Mouse (Mus musculus): ENCODE measurements around the gene Tom1. TPM values are rescaled to one million over a fixed set of nuclear protein-coding genes. Genes with fewer than 3 reads are reported as not detected.

The Tom1 gene
- polyA plus RNA-seq, 1 experiment from 2014 or later = 40.0 TPM

DNA sequence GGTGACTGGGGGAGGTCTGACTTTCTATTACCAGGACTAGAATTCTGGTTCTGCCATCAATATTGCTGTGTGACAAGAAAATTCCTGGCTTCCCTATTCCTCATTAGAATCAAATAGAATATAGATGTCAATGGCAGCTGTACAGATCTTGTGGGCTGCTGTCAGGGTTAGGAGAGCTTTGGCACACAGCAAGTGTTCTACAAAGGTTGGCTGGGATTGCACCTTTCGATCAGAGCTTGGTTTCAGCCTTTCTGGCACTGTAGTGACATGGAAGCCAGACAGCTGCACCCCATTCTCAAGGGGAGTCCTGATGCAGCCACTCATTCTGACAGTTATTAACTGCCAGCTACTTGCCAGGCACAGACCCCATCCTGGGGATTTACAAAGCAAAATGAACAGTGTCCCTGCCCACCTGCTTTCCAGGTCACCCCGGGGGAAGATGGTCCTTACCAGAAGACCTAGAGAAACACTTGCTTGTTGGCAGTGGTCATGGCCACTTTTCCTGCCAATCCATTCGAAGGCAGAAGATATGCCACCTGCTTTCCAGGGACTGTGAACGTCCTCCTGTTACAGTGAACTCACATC lies 57.4 kb downstream of the Tom1 start:
- Histone ChIP-seq H3K27me3 (replicated peaks) (peaks cover 7% of the 10 kb centered on the region; the same call in 1 of the 2 replicates), H3K27ac (replicated peaks) (no peak overlapping the region), H3K4me3 (no peak overlapping the region), H3K4me1 (peaks cover 27% of the 10 kb centered on the region), H3K4me2 (peak overlapping the region; percentile 66), H3K9ac (no peak overlapping the region), H3K9me3 (no peaks in the 10 kb centered on the region), H3K36me3 (0 out of 2 replicates have a peak, but pooled peaks cover 4% of the 10 kb centered on the region)
- no peak for ATAC-seq (ENCODE audit: extremely low read depth, insufficient number of reproducible peaks, low FRiP score, low TSS enrichment)
- 77% methylated on average over 4 of the region's 4 CpGs for WGBS

DNA sequence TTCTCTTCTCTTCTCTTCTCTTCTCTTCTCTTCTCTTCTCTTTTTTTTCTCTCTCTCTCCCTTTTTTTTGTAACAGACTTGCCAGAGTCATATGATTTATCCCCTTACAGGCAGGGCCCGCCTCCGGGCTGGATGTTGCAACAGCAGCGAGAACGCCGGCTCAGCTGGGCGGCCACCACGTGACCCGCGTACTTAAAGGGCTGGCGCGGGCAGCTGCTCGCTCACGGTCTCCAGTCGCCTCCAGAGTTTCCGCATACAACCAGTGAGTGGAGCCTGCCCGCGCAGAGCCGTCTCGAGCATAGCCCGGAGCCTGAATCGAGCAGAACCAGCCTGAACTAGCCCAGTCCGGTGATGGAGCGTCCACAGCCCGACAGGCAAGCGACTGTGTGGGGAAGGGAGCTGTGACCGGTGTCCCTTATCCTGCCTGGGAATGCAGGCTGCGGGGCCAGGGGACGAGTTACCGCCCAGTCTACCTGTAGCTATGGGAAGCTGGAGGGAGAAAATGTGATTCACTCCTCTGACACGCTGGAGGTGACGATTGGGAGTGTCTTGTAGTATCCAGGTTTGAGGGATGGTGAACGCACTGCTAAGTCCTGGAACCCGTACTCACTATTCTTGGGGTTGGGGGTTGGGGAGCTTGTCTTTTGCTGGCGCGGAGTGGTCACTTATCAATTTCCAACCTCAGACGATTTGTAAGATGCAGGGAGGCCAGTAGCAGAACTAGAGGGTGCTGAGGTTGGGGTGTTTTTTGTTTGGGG lies 60.1 kb downstream of the Tom1 start, which contains the start of gene Hmox1:
Hmox1 (plus strand) TSS at position 223 of the 758 bp plus-strand sequence.
- H3K4me2 ChIP-seq = peak within 1 kb of the TSS; percentile 92
- peak within 1 kb of the TSS; percentile 58 for H3K27ac ChIP-seq (replicated peaks)
- peak; percentile 82 for ATAC-seq (ENCODE audit: extremely low read depth, insufficient number of reproducible peaks, low FRiP score, low TSS enrichment)
- peak within 1 kb of the TSS; percentile 81 for H3K4me3 ChIP-seq
- H3K9ac ChIP-seq = peak within 1 kb of the TSS; percentile 91
- peaks cover 7% of the 10 kb centered on the region; the same call in 1 of the 2 replicates for H3K27me3 ChIP-seq (replicated peaks)
- peaks cover 23% of the 10 kb centered on the region for H3K4me1 ChIP-seq
- WGBS = under 1% methylated on average over 36 of the region's 36 CpGs
- peaks cover 30% of the 10 kb centered on the region for H3K36me3 ChIP-seq
- no peaks in the 10 kb centered on the region for H3K9me3 ChIP-seq

DNA sequence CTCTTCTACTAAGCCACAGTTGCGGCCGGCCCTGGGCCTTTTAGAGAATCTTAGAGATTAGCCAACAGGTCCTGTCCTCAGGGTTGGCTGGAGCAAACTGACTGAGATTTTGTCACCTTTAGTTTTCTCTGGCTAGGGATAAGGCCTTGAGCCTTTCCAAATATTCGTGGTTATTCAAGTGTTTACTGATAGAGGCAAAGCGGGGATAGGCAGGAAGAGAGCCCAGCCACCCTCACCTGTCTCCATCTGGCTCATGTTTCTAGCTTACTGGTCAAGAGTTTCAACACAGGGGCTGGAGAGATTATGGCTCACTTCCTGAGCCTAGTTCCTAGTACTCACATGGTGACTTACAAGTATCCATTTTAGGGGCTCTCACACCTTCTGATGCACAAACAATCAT lies 69.5 kb downstream of the Tom1 start:
- ATAC-seq (ENCODE audit: extremely low read depth, insufficient number of reproducible peaks, low FRiP score, low TSS enrichment) = no peak
- Histone ChIP-seq H3K27ac (replicated peaks) (0 out of 2 replicates have a peak overlapping the region, but pooled peaks have one; percentile 2), H3K9ac (no peak overlapping the region), H3K4me1 (peaks cover 13% of the 10 kb centered on the region), H3K4me3 (no peak overlapping the region), H3K4me2 (no peak overlapping the region), H3K27me3 (replicated peaks) (no peaks in the 10 kb centered on the region), H3K9me3 (no peaks in the 10 kb centered on the region), H3K36me3 (peaks cover 27% of the 10 kb centered on the region)
- WGBS = 69% methylated on average over 4 of the region's 4 CpGs

DNA sequence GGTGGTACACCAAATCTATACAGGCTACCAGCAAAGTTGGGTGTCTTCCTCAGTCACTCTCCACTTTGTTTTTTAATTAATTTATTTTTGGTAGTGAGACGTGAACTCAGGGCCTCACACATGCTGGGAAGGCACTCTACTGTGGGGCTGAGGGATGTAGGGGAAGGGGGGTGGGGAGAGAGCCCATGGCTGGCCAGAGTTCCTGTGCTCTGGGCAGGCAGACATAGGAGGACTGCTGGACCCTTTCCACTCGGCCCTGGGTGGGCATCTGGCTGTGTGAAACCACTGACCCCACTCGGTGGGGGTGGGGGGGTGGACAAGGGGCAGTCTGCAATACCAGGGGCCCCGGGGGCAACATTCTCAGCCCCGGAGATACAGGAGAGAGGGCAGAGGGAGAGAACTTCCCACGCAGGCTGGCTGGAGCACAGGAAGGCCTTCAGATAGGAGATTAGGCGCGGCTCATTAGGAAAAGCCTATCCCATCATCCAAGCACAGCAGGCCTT lies 69.9 kb downstream of the Tom1 start:
- no peak overlapping the region for H3K4me2 ChIP-seq
- 0 out of 2 replicates have a peak overlapping the region, but pooled peaks have one; percentile 2 for H3K27ac ChIP-seq (replicated peaks)
- no peak overlapping the region for H3K4me3 ChIP-seq
- WGBS = 31% methylated on average over 8 of the region's 8 CpGs
- peaks cover 23% of the 10 kb centered on the region for H3K36me3 ChIP-seq
- no peak overlapping the region for H3K9ac ChIP-seq
- ATAC-seq (ENCODE audit: extremely low read depth, insufficient number of reproducible peaks, low FRiP score, low TSS enrichment) = no peak
- H3K4me1 ChIP-seq = peaks cover 13% of the 10 kb centered on the region
- H3K27me3 ChIP-seq (replicated peaks) = no peaks in the 10 kb centered on the region
- H3K9me3 ChIP-seq = no peaks in the 10 kb centered on the region

DNA sequence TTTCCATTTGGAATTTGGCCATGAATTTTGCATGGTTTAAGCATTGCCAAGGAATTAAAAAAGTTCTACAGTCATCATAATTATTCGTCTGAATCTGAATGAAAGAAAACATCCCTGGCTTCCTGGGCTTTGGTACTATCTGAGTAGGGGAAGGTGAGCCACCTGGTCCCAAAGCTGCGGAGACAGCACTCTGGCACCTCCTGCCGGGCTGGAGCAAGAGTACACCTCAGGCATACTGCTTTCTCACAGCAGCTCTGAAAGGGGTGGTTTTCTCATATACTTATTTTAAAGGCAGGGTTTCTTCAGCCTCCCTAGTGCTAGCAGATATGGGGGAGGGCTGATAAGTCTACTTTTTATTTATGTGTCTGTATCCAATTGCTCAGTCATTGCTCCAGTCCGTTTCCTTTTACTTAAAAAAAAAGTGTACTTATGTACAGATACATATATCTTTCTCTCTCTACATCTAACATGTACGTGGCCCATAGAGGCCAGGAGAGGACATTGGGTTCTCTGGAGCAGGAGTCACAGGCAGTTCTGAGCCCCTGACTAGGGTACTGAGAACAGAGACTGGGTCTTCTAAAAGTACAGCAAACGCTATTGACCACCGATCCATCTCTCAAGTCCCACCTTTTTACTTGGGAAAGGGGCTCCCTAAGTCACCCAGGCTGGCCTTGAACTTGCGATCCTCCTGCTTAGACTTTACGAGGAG lies 75.2 kb downstream of the Tom1 start:
- Histone ChIP-seq H3K4me3 (peak overlapping the region; percentile 73), H3K9me3 (no peaks in the 10 kb centered on the region), H3K4me1 (peaks cover 28% of the 10 kb centered on the region), H3K27me3 (replicated peaks) (no peaks in the 10 kb centered on the region), H3K36me3 (peaks cover 29% of the 10 kb centered on the region), H3K9ac (peak overlapping the region; percentile 95), H3K27ac (replicated peaks) (peak overlapping the region; percentile 87), H3K4me2 (peak overlapping the region; percentile 83)
- WGBS = under 1% methylated on average over 9 of the region's 9 CpGs
- ATAC-seq (ENCODE audit: extremely low read depth, insufficient number of reproducible peaks, low FRiP score, low TSS enrichment) = peak; percentile 61; the same call in 1 of the 2 replicates

DNA sequence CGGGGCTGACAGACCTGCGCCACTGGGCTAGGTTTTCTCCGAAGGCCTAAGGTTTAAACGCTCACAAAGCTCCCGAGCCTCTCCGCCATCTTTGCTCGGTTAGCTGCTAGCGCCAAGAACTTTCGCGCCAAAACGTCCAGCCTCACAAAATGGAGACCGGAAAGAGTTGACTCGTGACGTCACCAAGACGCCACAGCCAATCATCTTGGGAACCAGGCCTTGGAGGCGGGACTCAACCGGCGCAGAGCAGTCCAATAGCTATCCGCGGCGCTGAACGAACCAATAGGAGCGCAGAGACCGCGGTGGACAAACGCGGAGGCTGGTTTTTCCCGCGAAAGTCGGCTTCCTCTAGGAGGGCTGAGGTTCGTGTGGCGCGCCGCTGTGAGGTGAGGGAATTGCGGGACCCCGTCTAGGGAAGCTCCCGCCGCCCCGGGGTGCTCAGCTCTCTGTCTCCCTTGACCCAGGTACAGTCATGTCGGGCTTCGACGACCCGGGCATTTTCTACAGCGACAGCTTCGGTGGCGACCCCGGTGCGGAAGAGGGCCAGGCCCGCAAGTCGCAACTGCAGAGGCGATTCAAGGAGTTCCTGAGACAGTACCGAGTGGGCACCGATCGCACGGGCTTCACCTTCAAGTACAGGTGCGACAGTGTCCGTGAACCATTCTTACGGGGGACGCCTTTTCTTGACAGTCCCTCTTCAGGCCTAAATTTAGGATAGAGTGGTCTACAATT lies 75.9 kb downstream of the Tom1 start, which contains the start of gene Mcm5:
Mcm5 (plus strand) TSS at position 334 of the 732 bp plus-strand sequence.
- H3K9ac ChIP-seq = peak within 1 kb of the TSS; percentile 95
- peaks cover 22% of the 10 kb centered on the region for H3K4me1 ChIP-seq
- no peaks in the 10 kb centered on the region for H3K27me3 ChIP-seq (replicated peaks)
- H3K9me3 ChIP-seq = no peaks in the 10 kb centered on the region
- ATAC-seq (ENCODE audit: extremely low read depth, insufficient number of reproducible peaks, low FRiP score, low TSS enrichment) = peak; percentile 95
- peak within 1 kb of the TSS; percentile 73 for H3K4me3 ChIP-seq
- peak within 1 kb of the TSS; percentile 83 for H3K4me2 ChIP-seq
- under 1% methylated on average over 59 of the region's 59 CpGs for WGBS
- H3K27ac ChIP-seq (replicated peaks) = peak within 1 kb of the TSS; percentile 87
- H3K36me3 ChIP-seq = peaks cover 37% of the 10 kb centered on the region

DNA sequence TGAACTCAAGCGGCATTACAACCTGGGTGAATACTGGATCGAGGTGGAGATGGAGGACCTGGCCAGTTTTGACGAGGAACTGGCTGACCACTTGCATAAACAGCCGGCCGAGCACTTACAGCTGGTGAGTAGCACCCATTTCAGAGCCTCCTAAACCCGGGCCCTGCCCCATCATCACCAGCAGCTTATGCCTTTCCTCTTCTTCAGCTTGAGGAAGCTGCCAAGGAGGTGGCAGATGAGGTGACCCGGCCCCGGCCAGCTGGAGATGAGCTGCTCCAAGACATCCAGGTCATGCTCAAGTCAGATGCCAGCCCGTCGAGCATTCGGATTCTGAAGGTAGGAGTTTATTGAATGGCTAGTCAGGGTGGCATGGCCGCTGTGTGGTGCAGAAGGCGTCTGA lies 76.6 kb downstream of the Tom1 start:
- H3K9me3 ChIP-seq = no peaks in the 10 kb centered on the region
- peak overlapping the region; percentile 83 for H3K4me2 ChIP-seq
- H3K4me3 ChIP-seq = peak overlapping the region; percentile 73
- WGBS = 12% methylated on average over 13 of the region's 13 CpGs
- peak overlapping the region; percentile 86 for H3K9ac ChIP-seq
- peaks cover 22% of the 10 kb centered on the region for H3K4me1 ChIP-seq
- H3K36me3 ChIP-seq = peaks cover 43% of the 10 kb centered on the region
- no peak overlapping the region for H3K27ac ChIP-seq (replicated peaks)
- ATAC-seq (ENCODE audit: extremely low read depth, insufficient number of reproducible peaks, low FRiP score, low TSS enrichment) = no peak
- H3K27me3 ChIP-seq (replicated peaks) = no peaks in the 10 kb centered on the region

DNA sequence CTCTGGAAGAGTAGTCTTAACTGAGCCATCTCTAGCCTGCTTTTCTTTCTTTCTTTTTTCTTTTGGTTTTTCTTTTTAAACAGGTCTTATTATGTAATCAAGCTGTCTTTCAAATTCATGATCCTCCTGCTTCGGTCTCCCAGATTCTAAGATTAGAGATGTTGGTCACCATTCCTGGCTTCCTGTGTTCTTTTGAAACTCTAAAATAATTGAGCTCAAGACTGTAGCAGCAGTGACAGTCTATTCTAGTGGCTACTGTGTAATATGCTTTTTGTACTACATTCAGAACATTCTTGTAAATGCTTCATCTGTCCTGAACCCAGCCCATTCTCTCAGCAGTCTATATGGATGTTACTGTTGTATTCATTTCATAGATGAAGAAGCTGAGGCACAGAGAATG lies 85.0 kb downstream of the Tom1 start:
- no peak overlapping the region for H3K4me2 ChIP-seq
- H3K27ac ChIP-seq (replicated peaks) = no peak overlapping the region
- 87% methylated on average over 1 of the region's 1 CpGs for WGBS
- H3K4me1 ChIP-seq = no peaks in the 10 kb centered on the region
- no peak overlapping the region for H3K9ac ChIP-seq
- no peak overlapping the region for H3K4me3 ChIP-seq
- H3K9me3 ChIP-seq = no peaks in the 10 kb centered on the region
- H3K27me3 ChIP-seq (replicated peaks) = no peaks in the 10 kb centered on the region
- no peak for ATAC-seq (ENCODE audit: extremely low read depth, insufficient number of reproducible peaks, low FRiP score, low TSS enrichment)
- peaks cover 100% of the 10 kb centered on the region for H3K36me3 ChIP-seq

DNA sequence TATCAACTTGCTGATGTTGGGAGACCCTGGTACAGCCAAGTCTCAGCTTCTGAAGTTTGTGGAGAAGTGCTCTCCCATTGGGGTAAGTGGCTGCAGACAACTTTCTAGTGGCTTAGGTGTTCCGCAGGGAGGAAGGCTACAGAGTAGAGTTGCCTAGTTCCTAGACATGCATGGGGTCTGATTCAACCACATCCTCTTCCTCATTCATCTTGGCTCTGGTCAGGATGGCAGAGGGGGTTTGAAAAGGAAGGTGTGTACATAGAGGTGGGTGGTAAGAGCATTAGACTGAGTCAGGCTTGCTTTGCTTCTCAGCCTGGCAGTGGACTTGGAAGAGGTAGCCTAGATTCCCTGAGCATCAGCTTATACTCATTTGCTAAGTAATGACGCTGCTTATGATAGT lies 85.8 kb downstream of the Tom1 start:
- Histone ChIP-seq H3K27ac (replicated peaks) (no peak overlapping the region), H3K36me3 (peaks cover 100% of the 10 kb centered on the region), H3K9me3 (no peaks in the 10 kb centered on the region), H3K4me1 (no peaks in the 10 kb centered on the region), H3K27me3 (replicated peaks) (no peaks in the 10 kb centered on the region), H3K9ac (no peak overlapping the region), H3K4me3 (no peak overlapping the region), H3K4me2 (no peak overlapping the region)
- no peak for ATAC-seq (ENCODE audit: extremely low read depth, insufficient number of reproducible peaks, low FRiP score, low TSS enrichment)
- WGBS = 90% methylated on average over 2 of the region's 2 CpGs

Data from heart, embryonic 13.5 days (tissue).